Mouse (Mus musculus) brain, embryonic 14.5 days (tissue): Measurements from ENCODE around the gene Masp1.

Source experiments
- CTCF ChIP-seq: fragments of 200-500 bp; IDR thresholded peaks from 2 replicates; pipeline ENCODE4 v1.5.1; 2012; ENCODE audit warnings: inconsistent platforms, mild to moderate bottlenecking, moderate library complexity, borderline replicate concordance; ENCODE audit not compliant: insufficient read depth, insufficient read length; ENCODE audit errors: extremely low read depth
- POLR2A ChIP-seq: fragments of 200-500 bp; IDR thresholded peaks from 2 replicates; pipeline ENCODE4 v1.6.1; 2012; ENCODE audit warnings: mild to moderate bottlenecking, inconsistent platforms, borderline replicate concordance; ENCODE audit not compliant: poor library complexity, insufficient read depth, insufficient read length, severe bottlenecking; ENCODE audit errors: extremely low read depth

- TF ChIP-seq CTCF (no peak), POLR2A (no peak)
Observed at GRCm38 (mm10) chr16:23503351-23503750, 17.3 kb downstream of the Masp1 start.
